Mouse (Mus musculus): ENCODE data around the gene Ndufa7. TPM values are rescaled to one million over a fixed set of nuclear protein-coding genes. Genes with fewer than 3 reads are reported as not detected.
A peak's percentile ranks its signal among the peaks of the same experiment; 100 is the strongest.

Ndufa7 gene
- polyA plus RNA-seq (2012; rRNA removed), result 337 and 417 TPM in 2 replicates

DNA sequence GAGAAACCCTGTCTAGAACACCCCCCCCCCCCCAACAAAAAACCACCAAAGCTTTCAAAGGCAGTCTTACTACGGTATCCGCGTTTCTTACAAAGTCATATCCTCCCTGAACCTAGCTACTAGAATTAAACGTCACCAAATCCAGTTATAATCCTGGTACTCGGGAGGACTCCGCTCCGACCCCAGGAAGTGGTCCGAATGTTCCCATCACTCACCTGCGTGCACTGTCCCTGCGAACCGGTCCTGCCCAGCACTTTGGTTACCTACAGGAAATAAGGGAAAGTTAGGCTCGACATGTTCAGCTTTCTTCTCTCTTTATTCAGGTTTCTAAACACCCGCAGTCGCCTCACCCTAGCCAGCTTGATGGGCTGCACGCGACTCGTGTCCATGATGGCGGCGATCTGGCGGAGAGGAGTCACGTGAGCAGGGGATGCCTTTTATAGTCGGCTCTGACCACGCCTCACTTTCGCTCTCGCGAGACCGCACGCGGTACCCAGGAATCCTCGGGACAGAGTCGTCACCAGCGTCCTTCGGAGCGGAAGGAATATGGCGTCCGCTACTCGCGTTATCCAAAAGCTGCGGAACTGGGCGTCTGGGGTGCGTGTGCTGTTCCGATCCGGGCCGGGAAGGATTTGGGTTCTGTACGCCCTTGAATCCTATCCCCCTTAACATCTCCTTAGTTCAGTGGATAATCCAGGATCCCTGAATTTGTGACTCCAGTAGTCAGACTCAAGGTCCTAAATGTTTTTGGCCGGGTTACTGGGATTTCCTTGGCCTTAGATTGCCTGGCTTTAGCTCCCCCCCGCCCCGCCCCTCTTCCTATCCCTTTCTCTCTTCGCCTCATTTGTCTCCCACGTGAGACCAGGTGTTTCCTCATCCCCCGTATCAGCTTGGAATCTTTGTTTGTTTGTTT lies at the start of gene Ndufa7, which contains the start of gene Rps28:
TSS of gene Ndufa7 (plus strand) at position 489 of the 913 bp plus-strand sequence.
TSS of gene Rps28 (minus strand) at position 479 of the 913 bp plus-strand sequence.
- peak; percentile 82 for TF ChIP-seq POLR2A (IDR thresholded peaks at IDR 0.05; ENCODE audit: low read depth, low read length)
- TF ChIP-seq CTCF (IDR thresholded peaks at IDR 0.05; ENCODE audit: extremely low read depth, insufficient read length, insufficient replicate concordance, low read depth, low read length), result no peak
- H3K36me3 ChIP-seq (ENCODE audit: control insufficient read depth, insufficient read depth, low read length), result peaks cover 26% of the 10 kb centered on the region
- under 1% methylated on average over 51 of the region's 51 CpGs for WGBS
- H3K4me3 ChIP-seq (ENCODE audit: low read depth, low read length), result peak within 1 kb of the TSS; percentile 87
- peaks cover 13% of the 10 kb centered on the region for H3K4me1 ChIP-seq (ENCODE audit: control insufficient read depth, insufficient read depth, insufficient read length, low read length)
- H3K27ac ChIP-seq (ENCODE audit: insufficient read depth, low read depth, low read length), result peak within 1 kb of the TSS; percentile 68
- H3K27me3 ChIP-seq (ENCODE audit: control insufficient read depth, insufficient read depth, low read length), result no peaks in the 10 kb centered on the region

GRCm38 (mm10) chr17:33774573-33775155 lies 49.7 kb upstream of the Ndufa7 start:
- peaks cover 18% of the 10 kb centered on the region for H3K4me1 ChIP-seq (ENCODE audit: control insufficient read depth, insufficient read depth, insufficient read length, low read length)
- TF ChIP-seq CTCF (IDR thresholded peaks at IDR 0.05; ENCODE audit: extremely low read depth, insufficient read length, insufficient replicate concordance, low read depth, low read length) (no peak), POLR2A (IDR thresholded peaks at IDR 0.05; ENCODE audit: low read depth, low read length) (no peak)
- 59% methylated on average over 8 of the region's 8 CpGs for WGBS
- H3K4me3 ChIP-seq (ENCODE audit: low read depth, low read length), result no peak overlapping the region
- H3K36me3 ChIP-seq (ENCODE audit: control insufficient read depth, insufficient read depth, low read length), result peaks cover 4% of the 10 kb centered on the region; the same call in 1 of the 2 replicates
- H3K27ac ChIP-seq (ENCODE audit: insufficient read depth, low read depth, low read length), result peak overlapping the region; percentile 69
- H3K27me3 ChIP-seq (ENCODE audit: control insufficient read depth, insufficient read depth, low read length), result no peaks in the 10 kb centered on the region

- peaks cover 18% of the 10 kb centered on the region for H3K4me1 ChIP-seq (ENCODE audit: control insufficient read depth, insufficient read depth, insufficient read length, low read length)
- peaks cover 4% of the 10 kb centered on the region; the same call in 1 of the 2 replicates for H3K36me3 ChIP-seq (ENCODE audit: control insufficient read depth, insufficient read depth, low read length)
- peak overlapping the region; percentile 69 for H3K27ac ChIP-seq (ENCODE audit: insufficient read depth, low read depth, low read length)
- no peak overlapping the region for H3K4me3 ChIP-seq (ENCODE audit: low read depth, low read length)
- WGBS, result 89% methylated on average over 4 of the region's 4 CpGs
- TF ChIP-seq POLR2A (IDR thresholded peaks at IDR 0.05; ENCODE audit: low read depth, low read length), result no peak
- no peaks in the 10 kb centered on the region for H3K27me3 ChIP-seq (ENCODE audit: control insufficient read depth, insufficient read depth, low read length)
These were observed 49.1 kb upstream of the Ndufa7 start for GRCm38 (mm10) chr17:33775287-33775686.

GRCm38 (mm10) chr17:33779271-33779966 lies 45.0 kb upstream of the Ndufa7 start:
- H3K36me3 ChIP-seq (ENCODE audit: control insufficient read depth, insufficient read depth, low read length), result peaks cover 4% of the 10 kb centered on the region; the same call in 1 of the 2 replicates
- peak overlapping the region; percentile 13 for H3K4me3 ChIP-seq (ENCODE audit: low read depth, low read length)
- peak overlapping the region; percentile 38 for H3K27ac ChIP-seq (ENCODE audit: insufficient read depth, low read depth, low read length)
- 17% methylated on average over 9 of the region's 9 CpGs for WGBS
- TF ChIP-seq CTCF (IDR thresholded peaks at IDR 0.05; ENCODE audit: extremely low read depth, insufficient read length, insufficient replicate concordance, low read depth, low read length), result no peak
- no peak; the same call in 1 of the 2 replicates for TF ChIP-seq POLR2A (IDR thresholded peaks at IDR 0.05; ENCODE audit: low read depth, low read length)
- H3K27me3 ChIP-seq (ENCODE audit: control insufficient read depth, insufficient read depth, low read length), result no peaks in the 10 kb centered on the region
- peaks cover 39% of the 10 kb centered on the region for H3K4me1 ChIP-seq (ENCODE audit: control insufficient read depth, insufficient read depth, insufficient read length, low read length)

DNA sequence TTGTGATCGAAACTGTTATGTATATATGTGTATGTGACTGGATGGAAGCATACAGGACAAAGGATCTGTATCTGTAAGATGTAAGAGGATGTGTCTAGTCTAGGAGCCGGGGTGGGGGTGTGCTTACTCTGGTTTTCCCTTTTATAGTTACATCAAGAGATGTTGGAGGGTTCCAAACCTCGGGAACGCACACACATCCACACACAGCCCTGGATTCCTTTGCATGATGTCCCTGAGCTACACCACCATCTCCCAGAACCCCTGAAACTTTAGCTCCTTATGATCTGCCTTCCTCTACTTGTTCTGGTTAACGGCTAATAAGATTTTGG lies 44.4 kb upstream of the Ndufa7 start:
- Histone ChIP-seq H3K27me3 (ENCODE audit: control insufficient read depth, insufficient read depth, low read length) (no peaks in the 10 kb centered on the region), H3K27ac (ENCODE audit: insufficient read depth, low read depth, low read length) (0 out of 2 replicates have a peak overlapping the region, but pooled peaks have one; percentile 64), H3K36me3 (ENCODE audit: control insufficient read depth, insufficient read depth, low read length) (peaks cover 4% of the 10 kb centered on the region; the same call in 1 of the 2 replicates), H3K4me1 (ENCODE audit: control insufficient read depth, insufficient read depth, insufficient read length, low read length) (peaks cover 38% of the 10 kb centered on the region), H3K4me3 (ENCODE audit: low read depth, low read length) (no peak overlapping the region)
- 63% methylated on average over 5 of the region's 5 CpGs for WGBS
- TF ChIP-seq POLR2A (IDR thresholded peaks at IDR 0.05; ENCODE audit: low read depth, low read length) (no peak), CTCF (IDR thresholded peaks at IDR 0.05; ENCODE audit: extremely low read depth, insufficient read length, insufficient replicate concordance, low read depth, low read length) (no peak)

GRCm38 (mm10) chr17:33780431-33780830 lies 43.9 kb upstream of the Ndufa7 start:
- no peak for TF ChIP-seq POLR2A (IDR thresholded peaks at IDR 0.05; ENCODE audit: low read depth, low read length)
- no peak for TF ChIP-seq CTCF (IDR thresholded peaks at IDR 0.05; ENCODE audit: extremely low read depth, insufficient read length, insufficient replicate concordance, low read depth, low read length)
- WGBS, result 50% methylated on average over 5 of the region's 5 CpGs

More at GRCm38 (mm10) chr17:33780431-33780830, 43.9 kb upstream of the Ndufa7 start:
- Histone ChIP-seq H3K27me3 (ENCODE audit: control insufficient read depth, insufficient read depth, low read length) (no peaks in the 10 kb centered on the region), H3K4me1 (ENCODE audit: control insufficient read depth, insufficient read depth, insufficient read length, low read length) (peaks cover 33% of the 10 kb centered on the region), H3K4me3 (ENCODE audit: low read depth, low read length) (peak overlapping the region; percentile 20; the same call in 1 of the 2 replicates), H3K27ac (ENCODE audit: insufficient read depth, low read depth, low read length) (peak overlapping the region; percentile 64), H3K36me3 (ENCODE audit: control insufficient read depth, insufficient read depth, low read length) (peaks cover 4% of the 10 kb centered on the region; the same call in 1 of the 2 replicates)

All from small intestine, adult 2 months (tissue).